Mouse (Mus musculus): ENCODE results near the gene Grin2d.

- TF ChIP-seq CTCF (IDR thresholded peaks at IDR 0.05; ENCODE audit: borderline replicate concordance, control insufficient read depth, extremely low read depth, insufficient read depth, low read length, poor library complexity), result no peak
- no peak for TF ChIP-seq POLR2A (IDR thresholded peaks at IDR 0.05; ENCODE audit: control insufficient read depth, extremely low read depth, insufficient read depth, low read length, poor library complexity)
Measured at GRCm38 (mm10) chr7:45800001-45800400, 78.2 kb downstream of the Grin2d start.
